Mouse (Mus musculus): ENCODE results near the gene Kdelr3.

DNA sequence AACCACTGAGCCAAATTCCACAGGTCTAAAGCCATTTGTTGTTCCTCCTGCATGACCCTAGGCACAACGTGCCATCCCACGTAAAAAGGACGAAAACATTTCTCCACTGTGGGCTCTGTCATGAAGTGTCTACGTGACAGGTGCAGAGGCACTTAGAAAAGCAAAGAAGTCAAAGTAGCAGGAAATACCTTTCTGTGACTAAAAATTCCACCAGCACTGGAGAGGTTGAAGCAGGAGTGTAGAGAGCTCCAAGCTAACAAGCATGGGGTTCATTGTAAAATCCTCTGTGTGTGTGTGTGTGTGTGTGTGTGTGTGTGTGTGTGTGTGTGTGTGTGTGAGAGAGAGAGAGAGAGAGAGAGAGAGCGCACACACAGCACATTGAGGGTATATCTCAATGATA, 36.4 kb downstream of the Kdelr3 start:
- no peak for TF ChIP-seq MAX (IDR thresholded peaks at IDR 0.05; ENCODE audit: low read length)
- TF ChIP-seq CTCF (conservative IDR thresholded peaks at IDR 0.05 in 1 of 2, IDR thresholded peaks at IDR 0.05 in 1 of 2; ENCODE audit: low read depth in 2 of 2, low read length in 2 of 2), result no peak
- no peak for TF ChIP-seq SIN3A (IDR thresholded peaks at IDR 0.05; ENCODE audit: low read length)
- TF ChIP-seq GABPA (IDR thresholded peaks at IDR 0.05; ENCODE audit: insufficient replicate concordance, low read depth, low read length), result no peak
- no peak for TF ChIP-seq ETS1 (conservative IDR thresholded peaks at IDR 0.05; ENCODE audit: low read depth, low read length)
- no peak for TF ChIP-seq POLR2A (IDR thresholded peaks at IDR 0.05; ENCODE audit: low read depth, low read length)
- TF ChIP-seq JUND (conservative IDR thresholded peaks at IDR 0.05; ENCODE audit: low read depth, low read length), result no peak
- TF ChIP-seq MXI1 (IDR thresholded peaks at IDR 0.05; ENCODE audit: low read depth, low read length), result no peak

Measured in CH12.LX (cell line).